Mouse (Mus musculus) testis, postnatal 10 days (tissue): Measurements from ENCODE around the gene Tssk1.

Experiments used
- DNase-seq: peaks from one replicate; pipeline ENCODE4 v3.0.0; 2021; ENCODE audit warnings: low spot score

Tssk1 gene

DNA sequence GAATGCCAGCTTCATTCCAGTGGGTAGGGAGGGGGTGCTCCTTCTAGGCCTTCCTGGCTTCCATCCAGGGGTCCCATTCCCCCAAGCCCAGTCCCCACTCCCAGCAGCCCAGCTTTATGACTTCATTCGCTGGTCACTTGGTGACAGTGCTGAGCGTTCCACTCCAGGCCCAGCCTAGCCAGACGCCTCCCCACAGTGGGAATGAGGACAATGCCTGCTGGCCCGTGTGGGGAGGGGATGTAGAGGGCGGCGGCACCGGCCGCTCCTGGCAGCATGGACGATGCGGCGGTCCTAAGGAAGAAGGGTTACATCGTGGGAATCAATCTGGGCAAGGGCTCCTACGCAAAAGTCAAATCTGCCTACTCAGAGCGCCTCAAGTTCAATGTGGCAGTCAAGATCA lies 4.4 kb downstream of the Tssk1 start, which contains the start of the genes Dgcr2 and Tssk2:
Gene Dgcr2, minus strand, starts transcription at position 101 of the 400 bp plus-strand sequence.
Gene Tssk2, plus strand, starts transcription at position 176 of the 400 bp plus-strand sequence.
- no peak for DNase-seq

DNA sequence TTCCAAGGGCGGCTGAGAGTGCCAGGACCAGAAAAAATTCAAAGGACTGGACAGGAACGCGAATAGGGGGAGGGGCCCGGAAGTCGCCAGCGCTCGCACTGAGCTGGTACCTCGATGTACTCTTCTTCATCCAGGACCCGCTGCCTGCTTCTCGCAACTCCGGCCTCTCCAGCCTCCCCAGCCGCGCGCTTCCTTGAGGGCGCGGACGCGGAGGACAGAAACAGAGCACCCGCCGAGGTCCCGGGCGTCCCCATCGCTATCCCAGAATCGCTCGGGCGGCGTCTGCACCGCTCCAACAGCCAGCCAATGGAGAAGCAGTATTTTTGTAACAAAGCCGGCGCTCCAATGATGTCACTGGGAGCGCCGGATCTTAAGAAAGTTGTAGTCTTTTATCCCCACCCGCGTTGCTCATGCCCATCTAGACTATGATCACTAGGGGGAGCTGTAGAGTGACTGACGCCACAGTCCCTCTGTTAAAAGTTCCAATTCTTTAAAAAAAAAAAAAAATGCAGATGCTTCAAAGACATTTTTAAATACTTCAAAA lies 17.1 kb downstream of the Tssk1 start, which contains the start of gene Ess2:
Gene Ess2, minus strand, starts transcription at position 297 of the 544 bp plus-strand sequence.
- DNase-seq, result peak; percentile 84

- peak; percentile 64 for DNase-seq
Observed at GRCm38 (mm10) chr16:17914307-17915249, 20.6 kb downstream of the Tssk1 start, which contains the start of gene Gsc2. TSS of gene Gsc2 (minus strand) at chr16:17915059.

DNA sequence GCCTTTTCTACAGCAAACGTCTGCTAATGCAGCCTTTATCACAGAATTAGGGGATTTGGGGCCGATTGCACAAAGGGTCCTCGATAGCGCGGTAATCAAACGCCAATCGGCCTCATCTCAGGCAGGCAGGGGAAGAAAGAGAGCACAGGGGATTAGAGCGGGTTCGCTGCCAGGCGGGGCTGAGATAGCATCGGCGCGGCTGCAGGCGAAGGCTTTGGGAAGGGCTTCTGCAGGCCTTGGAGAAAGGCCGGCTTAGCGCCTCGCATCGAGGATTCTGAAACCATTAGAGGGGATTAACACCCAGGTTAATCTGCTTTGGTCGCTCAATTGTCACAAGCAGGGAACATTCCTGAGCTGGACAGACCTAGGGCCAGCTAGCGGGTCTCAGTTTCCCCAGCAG lies 26.6 kb downstream of the Tssk1 start:
- DNase-seq, result no peak

GRCm38 (mm10) chr16:17921325-17922162 lies 27.5 kb downstream of the Tssk1 start:
- DNase-seq, result peak; percentile 97

- DNase-seq, result peak; percentile 74
Observed at GRCm38 (mm10) chr16:17922163-17922538, 28.1 kb downstream of the Tssk1 start.

GRCm38 (mm10) chr16:17927351-17928082 lies 33.5 kb downstream of the Tssk1 start:
- DNase-seq, result peak; percentile 78

- DNase-seq, result peak; percentile 90
Observed at GRCm38 (mm10) chr16:17928087-17928580, 34.1 kb downstream of the Tssk1 start, which contains the start of gene Slc25a1. TSS of gene Slc25a1 (minus strand) at chr16:17928219.

- DNase-seq, result peak; percentile 85
Observed at GRCm38 (mm10) chr16:17928627-17929104, 34.6 kb downstream of the Tssk1 start.

DNA sequence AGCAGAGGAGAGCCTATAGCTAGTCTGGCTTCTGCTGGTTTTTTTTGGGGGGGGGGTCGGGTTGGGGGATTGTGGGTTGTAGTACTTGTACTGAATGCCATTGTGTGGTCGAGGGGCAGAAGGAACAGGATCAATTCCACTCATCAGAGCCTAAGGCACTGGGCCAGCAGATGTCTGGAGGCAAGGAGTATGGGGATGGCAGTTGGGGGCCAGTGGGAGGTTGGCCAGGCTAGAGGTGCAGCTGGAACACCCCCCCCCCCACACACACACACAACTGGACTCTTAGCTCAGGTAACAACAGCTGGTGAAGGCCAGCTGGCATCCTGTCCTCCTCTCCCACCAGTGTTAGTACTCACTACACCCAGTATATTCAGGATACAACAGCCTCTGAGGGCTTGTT lies 35.2 kb downstream of the Tssk1 start:
- no peak for DNase-seq

DNA sequence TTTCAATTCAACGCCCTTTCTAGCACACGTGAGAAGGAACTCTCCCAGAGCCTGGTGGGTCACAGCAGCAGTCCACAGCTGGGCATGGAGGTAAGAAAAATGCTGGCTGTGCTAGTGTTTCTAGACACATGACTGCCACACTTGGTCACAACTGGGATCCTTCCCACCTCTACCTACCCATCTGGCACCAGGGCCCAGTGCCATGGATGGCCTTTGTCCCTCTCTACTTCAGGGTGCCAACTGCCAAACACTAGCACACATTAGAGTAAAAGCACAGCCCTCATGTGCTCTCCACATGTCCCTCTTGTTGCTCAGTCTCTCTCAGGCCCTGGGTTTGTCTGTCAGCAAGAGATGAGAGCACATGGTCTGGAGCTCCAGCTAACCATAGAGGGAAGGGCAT lies 35.6 kb downstream of the Tssk1 start:
- no peak for DNase-seq

GRCm38 (mm10) chr16:17931906-17932460 lies 38.0 kb downstream of the Tssk1 start:
- no peak for DNase-seq

GRCm38 (mm10) chr16:17933594-17934444 lies 39.8 kb downstream of the Tssk1 start:
- DNase-seq, result no peak

GRCm38 (mm10) chr16:17934445-17934910 lies 40.5 kb downstream of the Tssk1 start:
- no peak for DNase-seq

DNA sequence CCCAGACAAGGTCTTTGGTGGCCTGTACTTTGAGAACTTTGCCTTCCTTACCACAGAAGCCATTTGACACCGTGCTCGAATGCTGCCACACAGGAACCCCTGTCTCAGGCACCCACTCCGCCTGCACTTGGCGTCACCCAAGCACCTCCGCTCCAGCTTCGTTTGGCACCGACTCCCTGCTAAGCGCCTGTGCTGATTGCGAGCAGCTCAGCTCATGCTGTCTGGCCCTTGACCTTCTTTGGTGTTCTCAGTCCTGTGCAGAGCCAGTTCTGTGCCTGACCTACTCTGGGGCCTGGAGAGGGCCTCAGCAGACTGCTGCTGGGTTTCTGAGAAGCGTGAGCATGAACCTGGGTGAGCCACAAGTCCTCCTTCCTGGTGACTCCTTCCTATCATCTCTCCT lies 42.8 kb downstream of the Tssk1 start:
- DNase-seq, result no peak

DNA sequence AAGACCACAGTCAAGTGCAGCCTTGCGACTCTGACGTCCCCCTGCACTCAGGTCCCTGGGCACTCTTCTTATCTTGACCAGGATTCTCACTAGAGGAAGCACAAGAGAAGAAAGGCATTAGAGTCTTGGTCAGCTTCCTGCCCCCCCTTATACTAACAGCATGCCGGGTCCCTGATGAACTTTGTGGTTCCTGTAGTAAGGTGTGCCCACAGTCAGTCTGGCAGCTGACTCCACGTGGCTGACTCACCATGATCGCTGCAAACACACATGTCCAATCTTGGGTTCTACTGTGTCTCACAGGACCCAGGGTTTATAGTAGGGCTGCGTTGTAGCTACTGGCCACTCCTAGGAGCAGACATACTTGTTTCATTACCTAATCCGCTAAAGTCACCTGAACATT lies 44.2 kb downstream of the Tssk1 start:
- no peak for DNase-seq

DNA sequence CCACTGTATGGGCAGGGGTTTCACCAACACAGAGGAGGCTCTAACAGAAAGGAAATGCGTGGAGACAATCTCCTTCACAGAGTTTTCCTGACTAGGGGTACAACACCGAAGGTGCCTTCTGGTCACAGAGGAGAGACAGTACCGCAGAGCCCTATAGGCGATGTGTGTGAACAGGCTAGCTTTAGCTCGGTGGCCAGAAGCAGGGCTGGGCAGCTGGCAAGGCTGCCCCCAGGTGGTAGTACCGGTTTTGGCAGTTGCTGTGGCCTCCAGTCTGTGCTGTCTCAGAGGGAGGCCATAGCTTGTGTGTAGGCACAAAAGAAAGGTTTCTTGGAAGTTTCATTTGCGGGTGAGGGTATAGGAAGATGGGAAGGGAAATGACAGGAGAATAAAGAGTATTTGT lies 44.8 kb downstream of the Tssk1 start:
- DNase-seq, result peak; percentile 80

DNA sequence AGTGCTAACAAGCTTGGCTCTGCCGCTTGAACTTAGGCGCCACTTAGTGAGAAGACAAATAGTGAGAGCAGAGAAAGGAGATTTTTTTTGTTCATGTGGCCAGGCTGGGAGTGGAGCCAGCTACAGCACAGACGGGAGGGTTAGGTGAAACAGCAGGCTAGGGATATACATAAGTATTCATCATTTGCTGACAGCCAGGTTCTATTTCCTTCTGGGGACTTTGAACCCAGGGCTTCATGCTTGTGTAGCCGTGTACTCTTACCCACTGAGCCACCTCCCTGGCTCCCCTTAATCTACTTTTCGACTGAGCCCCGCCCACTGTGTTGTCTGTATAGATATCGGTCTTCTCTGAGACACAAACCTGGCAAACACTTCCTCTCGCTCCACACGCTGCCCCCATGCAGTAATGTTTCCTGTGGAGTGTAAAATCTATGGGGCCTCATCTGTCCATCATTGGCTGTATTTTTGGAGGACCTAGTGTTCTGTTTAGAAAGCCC lies 45.3 kb downstream of the Tssk1 start:
- no peak for DNase-seq

DNA sequence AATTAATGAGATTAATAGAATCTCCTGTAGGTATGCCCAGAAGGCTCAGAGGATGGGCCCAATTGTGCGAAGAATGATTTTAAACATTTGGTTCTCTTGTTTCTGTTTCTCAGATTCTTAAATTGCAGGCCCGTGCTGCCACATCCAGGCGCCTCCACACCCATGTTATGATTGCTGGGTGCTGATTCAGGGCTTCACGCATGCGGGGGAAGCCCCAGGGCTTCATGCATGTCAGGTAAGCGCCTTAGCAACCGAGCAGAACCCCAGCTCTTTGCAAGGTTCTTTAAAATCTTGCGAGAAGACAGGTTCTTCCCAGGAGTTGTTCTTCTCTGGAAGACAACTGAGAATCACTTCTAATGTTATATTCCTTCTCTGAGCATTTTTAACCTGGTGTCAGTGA lies 49.4 kb downstream of the Tssk1 start:
- DNase-seq, result no peak
